Mouse (Mus musculus) embryonic facial prominence, embryonic 13.5 days (tissue): ENCODE measurements around the gene Vezf1. TPM values are rescaled to one million over a fixed set of nuclear protein-coding genes. Genes with fewer than 3 reads are reported as not detected.

ENCODE experiments used
- ATAC-seq: fragments of 200-750 bp; cut with Nextera tagmentation; 2 replicates; pipeline ENCODE4 v1.8.0; 2017; ENCODE audit warnings: low read depth; ENCODE audit not compliant: insufficient number of reproducible peaks, insufficient read depth, low FRiP score, low TSS enrichment
- H3K27ac ChIP-seq: fragments of 300-500 bp; sonication (generic); 2 replicates; pipeline ENCODE4 v1.5.1; 2015; ENCODE audit warnings: moderate library complexity, mild to moderate bottlenecking, inconsistent platforms
- H3K27me3 ChIP-seq: fragments of 300-500 bp; sonication (generic); 2 replicates; pipeline ENCODE4 v1.6.1; 2015; ENCODE audit warnings: mild to moderate bottlenecking, inconsistent platforms
- H3K36me3 ChIP-seq: fragments of 300-500 bp; sonication (generic); 2 replicates; pipeline ENCODE4 v1.6.1; 2015; ENCODE audit warnings: mild to moderate bottlenecking, inconsistent platforms
- H3K4me1 ChIP-seq: fragments of 300-500 bp; sonication (generic); 2 replicates; pipeline ENCODE4 v1.6.1; 2015; ENCODE audit warnings: inconsistent platforms
- H3K4me2 ChIP-seq: fragments of 300-500 bp; sonication (generic); 2 replicates; pipeline ENCODE4 v1.6.1; 2015; ENCODE audit warnings: moderate library complexity, mild to moderate bottlenecking, inconsistent platforms
- H3K4me3 ChIP-seq: fragments of 300-500 bp; sonication (generic); 2 replicates; pipeline ENCODE4 v1.5.1; 2015; ENCODE audit warnings: mild to moderate bottlenecking, inconsistent platforms
- H3K9ac ChIP-seq: fragments of 300-500 bp; sonication (generic); 2 replicates; pipeline ENCODE4 v1.6.1; 2015; ENCODE audit warnings: mild to moderate bottlenecking, inconsistent platforms
- H3K9me3 ChIP-seq: fragments of 300-500 bp; sonication (generic); 2 replicates; pipeline ENCODE4 v1.6.1; 2016; ENCODE audit warnings: inconsistent platforms
- WGBS: fragments of 180-500 bp; shearing (Covaris S2); methylation state at CpG from one replicate; pipeline ENCODE4 v1.1.7; 2015; ENCODE audit warnings: mixed read lengths; 5-methylcytosine and 5-hydroxymethylcytosine counted together
- polyA plus RNA-seq: library from polyadenylated mRNA; unstranded; fragments of >200 nt; fragmentation: Nextera tagmentation; extraction: Ambion mirVana; gene quantifications from 2 replicates; pipeline ENCODE4 v1.2.1, GENCODE M21; 2015

The Vezf1 gene
- polyA plus RNA-seq, 1 experiment from 2014 or later = 43.1 TPM

DNA sequence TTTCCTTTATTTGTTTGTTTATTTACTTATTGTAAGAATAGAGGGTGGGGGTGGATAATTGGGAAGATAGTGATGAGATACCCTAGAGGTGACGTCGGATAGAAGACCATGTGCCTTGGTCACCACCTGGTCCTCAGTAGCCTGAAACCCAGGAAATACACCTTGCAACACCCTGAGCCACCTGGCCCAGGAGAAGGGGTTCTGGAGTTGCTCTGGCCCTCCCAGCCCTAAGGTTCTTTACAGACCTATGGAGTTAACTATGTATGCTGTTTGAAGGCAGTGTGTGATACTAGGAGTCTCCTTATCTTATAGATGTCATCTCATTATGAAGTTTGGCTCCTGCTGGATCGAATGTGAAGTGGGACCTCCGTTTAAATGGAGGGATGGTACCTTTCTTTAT, 32.1 kb downstream of the Vezf1 start:
- H3K4me3 ChIP-seq = peak overlapping the region; percentile 82
- 37% methylated on average over 4 of the region's 4 CpGs for WGBS
- no peaks in the 10 kb centered on the region for H3K9me3 ChIP-seq
- H3K27ac ChIP-seq = 0 out of 2 replicates have a peak overlapping the region, but pooled peaks have one; percentile 92
- peak overlapping the region; percentile 92; the same call in 1 of the 2 replicates for H3K9ac ChIP-seq
- H3K4me2 ChIP-seq = peak overlapping the region; percentile 86
- H3K4me1 ChIP-seq = peaks cover 43% of the 10 kb centered on the region
- H3K36me3 ChIP-seq = peaks cover 5% of the 10 kb centered on the region; the same call in 1 of the 2 replicates
- peaks cover 6% of the 10 kb centered on the region; the same call in 1 of the 2 replicates for H3K27me3 ChIP-seq
- ATAC-seq = no peak

DNA sequence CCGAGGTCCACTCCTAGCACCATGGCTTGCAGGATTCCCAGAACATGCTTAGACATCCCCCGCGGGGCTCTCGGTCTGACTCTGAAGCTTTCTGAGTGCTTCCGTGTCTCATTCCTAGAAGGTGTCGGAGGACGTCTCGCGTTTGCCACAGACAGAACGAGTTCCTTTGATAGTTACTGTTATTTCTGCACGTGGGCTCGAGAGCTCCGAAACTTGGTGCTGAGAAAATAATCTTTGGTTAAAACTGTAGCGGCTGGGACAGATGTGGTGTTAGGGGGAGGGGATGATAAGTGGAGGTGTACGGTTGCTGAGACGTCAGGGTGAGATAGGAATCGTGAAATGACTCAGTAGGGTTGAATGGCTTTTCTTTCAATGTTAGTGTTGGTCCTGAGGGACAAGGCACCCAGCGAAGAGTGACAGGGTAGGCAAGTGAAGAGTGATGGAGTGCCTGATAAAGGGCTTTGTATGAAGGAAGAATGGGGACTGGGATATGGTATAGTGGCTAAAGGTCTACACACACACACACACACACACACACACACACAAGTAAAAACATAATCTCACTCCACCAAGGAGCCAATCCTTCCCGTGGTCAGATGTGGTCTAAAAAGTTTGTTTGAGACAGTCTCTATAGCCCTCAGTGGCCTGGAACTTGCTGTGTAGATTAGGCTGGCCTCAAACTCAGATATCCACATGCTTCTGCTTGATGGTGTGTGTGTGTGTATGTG, 35.3 kb downstream of the Vezf1 start:
- Histone ChIP-seq H3K9me3 (no peaks in the 10 kb centered on the region), H3K4me1 (peaks cover 47% of the 10 kb centered on the region), H3K4me2 (no peak overlapping the region), H3K27ac (no peak overlapping the region), H3K36me3 (peaks cover 5% of the 10 kb centered on the region; the same call in 1 of the 2 replicates), H3K27me3 (no peaks in the 10 kb centered on the region), H3K9ac (no peak overlapping the region), H3K4me3 (no peak overlapping the region)
- 93% methylated on average over 19 of the region's 19 CpGs for WGBS
- ATAC-seq = no peak

DNA sequence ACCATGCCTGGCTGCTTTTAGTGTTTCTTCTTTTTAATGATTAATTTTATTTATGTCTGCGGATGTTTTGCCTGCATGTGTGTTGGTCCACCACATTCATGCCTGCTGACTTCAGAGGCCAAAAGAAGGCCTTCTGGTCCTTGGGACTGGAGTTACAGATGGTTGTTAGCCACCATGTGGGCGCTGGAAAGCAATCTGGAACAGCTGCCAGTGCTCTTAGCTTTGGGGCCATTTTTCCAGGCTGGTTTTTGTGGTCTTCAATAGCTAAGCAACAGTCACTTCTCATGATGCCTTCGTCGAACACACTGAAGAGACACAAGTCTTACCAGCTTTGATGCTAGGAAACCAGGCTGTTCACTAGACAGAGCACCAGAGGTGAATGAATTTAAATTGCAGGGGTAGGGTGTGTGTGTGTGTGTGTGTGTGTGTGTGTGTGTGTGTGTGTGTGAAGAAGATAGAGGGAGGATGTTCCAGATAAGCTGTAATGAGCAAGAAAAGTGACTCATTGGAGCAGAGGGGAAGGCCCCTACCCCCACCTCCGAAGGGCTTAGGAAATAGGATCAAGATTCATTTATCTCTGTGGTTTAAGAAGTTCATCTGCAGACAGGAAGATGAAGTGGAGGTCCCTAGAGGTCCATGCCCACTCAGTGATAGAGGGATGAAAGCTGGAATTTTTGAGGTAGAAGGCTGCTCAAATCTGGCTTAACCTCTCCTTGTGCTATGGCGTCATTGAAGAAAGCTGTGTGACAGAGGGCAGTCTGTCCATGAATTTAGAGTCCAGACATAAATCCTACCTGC, 37.6 kb downstream of the Vezf1 start:
- Histone ChIP-seq H3K9ac (no peak overlapping the region), H3K27ac (no peak overlapping the region), H3K36me3 (peaks cover 5% of the 10 kb centered on the region; the same call in 1 of the 2 replicates), H3K4me1 (peaks cover 42% of the 10 kb centered on the region), H3K4me2 (no peak overlapping the region), H3K9me3 (no peaks in the 10 kb centered on the region), H3K27me3 (no peaks in the 10 kb centered on the region), H3K4me3 (no peak overlapping the region)
- ATAC-seq = no peak
- 80% methylated on average over 6 of the region's 6 CpGs for WGBS

DNA sequence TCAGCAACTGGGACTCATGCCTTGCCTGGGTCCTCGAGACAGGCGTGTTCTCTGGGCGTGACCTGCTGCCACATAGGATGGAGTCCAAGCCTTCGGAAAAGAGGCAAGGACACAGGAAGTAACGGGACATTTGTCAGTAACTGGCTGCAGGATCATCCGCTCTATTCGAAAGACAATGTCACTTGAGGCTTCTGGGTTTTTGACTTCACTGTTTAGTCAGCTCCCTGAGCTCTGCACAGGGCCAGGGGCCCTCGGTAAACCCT, 38.1 kb downstream of the Vezf1 start:
- H3K27me3 ChIP-seq = no peaks in the 10 kb centered on the region
- H3K4me3 ChIP-seq = no peak overlapping the region
- peaks cover 38% of the 10 kb centered on the region for H3K4me1 ChIP-seq
- H3K9me3 ChIP-seq = no peaks in the 10 kb centered on the region
- no peak for ATAC-seq
- H3K9ac ChIP-seq = no peak overlapping the region
- no peak overlapping the region for H3K27ac ChIP-seq
- peaks cover 5% of the 10 kb centered on the region; the same call in 1 of the 2 replicates for H3K36me3 ChIP-seq
- 68% methylated on average over 8 of the region's 8 CpGs for WGBS
- no peak overlapping the region for H3K4me2 ChIP-seq

DNA sequence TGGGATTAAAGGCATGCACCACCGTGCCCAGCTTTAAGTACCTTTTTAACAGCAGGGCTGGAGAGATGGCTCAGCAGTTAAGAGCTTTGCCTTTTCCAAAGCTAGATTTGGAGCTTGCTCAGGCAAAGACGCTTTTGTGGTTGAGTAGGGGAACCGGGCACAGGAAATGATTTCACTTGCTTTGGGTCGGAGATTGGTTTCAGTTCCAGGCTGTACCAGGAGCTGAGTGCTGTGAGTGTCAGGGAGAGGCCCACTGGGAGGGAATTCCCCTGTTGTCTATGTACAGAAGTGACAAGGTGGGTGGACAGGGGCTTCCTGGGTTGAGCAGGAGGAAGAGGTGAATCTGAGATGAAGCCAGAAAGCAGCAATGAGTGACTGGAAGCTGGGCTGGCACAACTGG, 39.3 kb downstream of the Vezf1 start:
- no peak overlapping the region for H3K9ac ChIP-seq
- no peaks in the 10 kb centered on the region for H3K27me3 ChIP-seq
- ATAC-seq = no peak
- no peaks in the 10 kb centered on the region for H3K36me3 ChIP-seq
- H3K27ac ChIP-seq = no peak overlapping the region
- no peaks in the 10 kb centered on the region for H3K9me3 ChIP-seq
- peaks cover 44% of the 10 kb centered on the region for H3K4me1 ChIP-seq
- no peak overlapping the region for H3K4me2 ChIP-seq
- H3K4me3 ChIP-seq = no peak overlapping the region
- WGBS = 60% methylated on average over 4 of the region's 4 CpGs

DNA sequence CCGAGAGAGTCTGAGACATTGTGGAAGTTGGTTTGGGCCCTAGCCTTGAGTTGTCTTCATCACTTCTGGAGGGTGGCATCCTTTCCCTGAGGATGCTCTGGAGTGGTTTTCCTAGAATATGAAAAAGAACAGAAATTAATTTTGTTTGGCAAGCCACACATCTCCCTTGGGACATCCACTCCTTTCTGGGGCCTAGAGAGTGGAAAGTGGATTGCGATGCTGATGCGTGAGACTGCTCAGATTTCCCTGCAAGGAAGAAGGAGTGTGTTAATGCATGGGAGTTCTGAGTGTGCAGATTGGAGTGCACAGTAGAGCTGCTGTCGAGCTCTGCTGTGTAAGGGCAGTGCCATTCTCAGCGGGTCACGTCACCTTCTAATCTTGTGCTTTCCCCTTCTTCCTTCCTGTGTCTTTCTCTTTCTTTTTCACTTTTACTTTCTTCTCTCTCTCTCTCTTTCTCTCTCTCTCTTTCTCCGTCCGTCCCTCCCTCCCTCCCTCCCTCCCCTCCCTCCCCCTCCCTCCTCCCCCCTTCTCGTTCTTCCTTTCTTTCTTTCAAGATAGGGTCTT, 42.0 kb downstream of the Vezf1 start:
- H3K4me1 ChIP-seq = peaks cover 61% of the 10 kb centered on the region

DNA sequence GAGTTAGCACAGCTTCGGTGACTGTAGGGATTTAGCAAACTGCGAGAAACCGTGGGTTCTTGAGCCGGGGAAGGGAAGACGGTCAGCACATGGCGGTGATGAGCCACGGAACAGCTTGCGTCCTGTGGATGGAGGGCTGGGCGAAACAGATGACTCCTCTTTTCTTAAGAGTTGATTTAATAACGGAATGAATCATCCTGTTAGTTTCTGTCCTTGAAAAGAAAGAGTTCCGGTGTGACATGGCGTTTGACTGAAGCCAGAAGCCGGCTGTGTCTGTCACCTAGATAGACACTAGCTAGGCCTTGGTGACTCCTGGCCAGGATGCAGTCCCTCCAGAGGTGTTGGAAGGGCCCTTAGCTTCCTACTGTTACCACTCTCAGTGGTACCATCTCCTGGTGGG, 44.0 kb downstream of the Vezf1 start:
- Histone ChIP-seq H3K27me3 (no peaks in the 10 kb centered on the region), H3K27ac (no peak overlapping the region), H3K36me3 (no peaks in the 10 kb centered on the region), H3K9ac (no peak overlapping the region), H3K4me1 (peaks cover 59% of the 10 kb centered on the region), H3K4me2 (no peak overlapping the region), H3K4me3 (no peak overlapping the region), H3K9me3 (no peaks in the 10 kb centered on the region)
- ATAC-seq = no peak
- WGBS = 68% methylated on average over 13 of the region's 13 CpGs

More for the DNA sequence above, 42.0 kb downstream of the Vezf1 start:
- Histone ChIP-seq H3K4me3 (no peak overlapping the region), H3K36me3 (no peaks in the 10 kb centered on the region), H3K27ac (no peak overlapping the region), H3K9ac (no peak overlapping the region), H3K4me2 (no peak overlapping the region), H3K27me3 (no peaks in the 10 kb centered on the region), H3K9me3 (no peaks in the 10 kb centered on the region)
- no peak for ATAC-seq
- WGBS = 69% methylated on average over 9 of the region's 9 CpGs

DNA sequence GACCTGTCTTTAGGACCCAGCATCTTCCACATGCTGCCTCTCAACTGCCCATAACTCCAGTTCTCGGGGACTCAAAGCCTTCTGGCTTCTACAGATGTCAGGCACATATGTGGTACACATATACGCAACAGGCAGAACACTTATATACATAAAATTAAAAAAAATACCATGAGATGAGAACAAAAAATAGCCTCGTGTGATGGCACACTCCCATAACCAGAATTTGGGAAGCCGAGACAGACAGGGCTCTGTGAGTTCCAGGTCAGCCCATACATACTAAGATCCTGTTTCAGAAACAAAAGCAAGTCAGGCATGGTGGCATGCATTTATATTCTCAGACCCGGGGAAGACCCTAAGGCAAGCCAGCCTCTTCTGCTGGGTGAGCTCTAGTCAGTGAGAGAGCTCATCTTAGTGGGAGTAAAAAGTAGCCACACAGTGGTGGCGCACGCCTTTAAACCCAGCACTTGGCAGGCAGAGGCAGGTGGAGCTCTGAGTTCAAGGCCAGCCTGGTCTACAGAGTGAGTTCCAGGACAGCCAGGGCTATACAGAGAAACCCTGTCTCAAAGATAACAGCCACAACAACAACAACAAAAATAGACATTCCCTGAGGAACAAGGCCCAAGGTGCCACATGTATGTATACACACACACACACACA, 44.7 kb downstream of the Vezf1 start:
- no peaks in the 10 kb centered on the region for H3K36me3 ChIP-seq
- no peak for ATAC-seq
- 67% methylated on average over 7 of the region's 7 CpGs for WGBS
- H3K4me2 ChIP-seq = no peak overlapping the region
- H3K9ac ChIP-seq = no peak overlapping the region
- H3K4me1 ChIP-seq = peaks cover 60% of the 10 kb centered on the region
- no peak overlapping the region for H3K27ac ChIP-seq
- H3K9me3 ChIP-seq = no peaks in the 10 kb centered on the region
- H3K27me3 ChIP-seq = no peaks in the 10 kb centered on the region
- H3K4me3 ChIP-seq = no peak overlapping the region

DNA sequence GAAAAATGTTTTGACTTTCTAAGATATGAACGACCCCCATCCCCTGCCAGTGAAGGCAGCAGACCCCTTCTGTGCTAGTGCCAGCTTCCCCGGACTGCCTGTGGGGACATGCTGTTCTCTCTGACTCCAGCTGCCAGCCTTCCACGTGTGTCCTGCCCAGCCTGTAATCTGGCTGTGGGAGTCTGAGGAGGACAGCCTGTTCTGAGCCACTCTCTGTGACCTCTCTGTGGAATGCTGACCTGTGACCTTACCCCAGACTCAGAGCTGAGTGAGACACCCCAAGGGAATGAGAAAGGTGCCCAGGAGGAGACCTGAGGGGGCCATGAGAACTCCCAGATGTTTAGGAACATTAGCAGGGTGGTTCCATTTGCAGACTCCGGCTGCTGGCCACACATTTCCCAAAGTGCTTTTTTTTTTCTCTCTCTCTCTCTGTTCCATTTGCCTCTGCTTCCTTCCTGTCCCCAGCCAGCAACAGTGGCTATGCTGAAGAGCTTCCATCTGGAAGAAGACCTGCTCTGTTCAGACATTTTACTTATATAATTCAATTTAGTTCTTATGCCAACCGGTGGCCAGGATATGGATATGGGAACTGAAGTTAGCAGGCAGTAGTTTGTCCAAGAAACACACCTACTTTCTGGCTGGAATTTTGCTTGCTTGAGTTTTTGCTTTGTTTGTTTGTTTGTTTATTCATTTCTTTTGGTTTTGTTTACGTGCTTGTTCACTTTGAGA, 45.6 kb downstream of the Vezf1 start:
- WGBS = 33% methylated on average over 6 of the region's 6 CpGs
- ATAC-seq = no peak
- peaks cover 62% of the 10 kb centered on the region for H3K4me1 ChIP-seq
- H3K27ac ChIP-seq = peak overlapping the region; percentile 36; the same call in 1 of the 2 replicates
- no peak overlapping the region for H3K4me2 ChIP-seq
- H3K4me3 ChIP-seq = no peak overlapping the region
- H3K9me3 ChIP-seq = no peaks in the 10 kb centered on the region
- no peaks in the 10 kb centered on the region for H3K27me3 ChIP-seq
- no peak overlapping the region for H3K9ac ChIP-seq
- H3K36me3 ChIP-seq = no peaks in the 10 kb centered on the region

DNA sequence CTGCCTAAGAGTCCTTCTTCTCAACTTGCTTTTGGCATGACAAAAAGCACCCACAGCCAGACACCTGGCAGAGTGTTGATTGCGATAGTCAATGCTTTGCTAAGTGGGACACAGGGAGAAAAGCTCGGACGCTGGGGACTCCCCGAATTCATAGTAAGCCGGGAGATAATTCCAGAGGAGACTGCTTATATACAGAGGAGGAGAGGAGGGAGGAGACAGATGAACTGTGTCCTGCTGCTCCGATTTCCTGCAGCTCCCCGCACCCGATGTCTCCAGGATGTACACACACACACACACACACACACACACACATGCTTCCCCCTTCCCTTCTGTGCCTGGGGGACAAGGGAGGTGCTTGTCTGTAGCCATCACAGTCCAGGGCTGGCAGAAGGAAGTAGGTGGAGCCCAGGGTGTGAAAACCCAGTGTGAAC, 46.8 kb downstream of the Vezf1 start:
- no peak overlapping the region for H3K27ac ChIP-seq
- WGBS = 28% methylated on average over 8 of the region's 8 CpGs
- no peak overlapping the region for H3K4me3 ChIP-seq
- H3K4me1 ChIP-seq = peaks cover 70% of the 10 kb centered on the region
- H3K4me2 ChIP-seq = no peak overlapping the region
- H3K27me3 ChIP-seq = no peaks in the 10 kb centered on the region
- no peaks in the 10 kb centered on the region for H3K9me3 ChIP-seq
- no peaks in the 10 kb centered on the region for H3K36me3 ChIP-seq
- 0 out of 2 replicates have a peak overlapping the region, but pooled peaks have one; percentile 21 for H3K9ac ChIP-seq
- no peak for ATAC-seq

DNA sequence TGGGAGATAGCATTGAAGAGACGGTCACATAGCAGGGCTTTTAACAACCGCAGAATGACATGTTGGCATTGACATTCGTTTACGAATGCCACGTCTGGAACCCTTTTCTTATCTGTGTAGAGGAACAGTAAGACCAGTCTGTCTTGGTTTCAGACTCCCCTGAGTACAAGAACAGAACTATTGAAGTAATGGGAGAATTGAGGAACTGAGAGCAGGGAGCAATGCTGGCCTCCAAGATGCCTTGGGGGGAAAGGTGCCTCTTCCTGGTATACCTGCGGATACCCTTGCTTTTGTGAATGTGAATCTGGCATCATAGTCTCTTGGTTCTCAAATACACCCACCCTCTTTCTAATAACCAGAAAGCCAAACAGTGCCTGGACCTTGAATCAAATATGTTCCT, 48.5 kb downstream of the Vezf1 start:
- H3K4me3 ChIP-seq = no peak overlapping the region
- no peaks in the 10 kb centered on the region for H3K27me3 ChIP-seq
- H3K36me3 ChIP-seq = 0 out of 2 replicates have a peak, but pooled peaks cover 5% of the 10 kb centered on the region
- H3K4me2 ChIP-seq = no peak overlapping the region
- H3K4me1 ChIP-seq = peaks cover 68% of the 10 kb centered on the region
- no peak for ATAC-seq
- no peak overlapping the region for H3K9ac ChIP-seq
- no peak overlapping the region for H3K27ac ChIP-seq
- H3K9me3 ChIP-seq = no peaks in the 10 kb centered on the region
- 88% methylated on average over 6 of the region's 6 CpGs for WGBS
